Mouse (Mus musculus) CD4-positive, CD25-positive, alpha-beta regulatory T cell, adult 2 months (primary cell): ENCODE measurements around the gene Defa36.
"Not testable (repeated sequence)": the region's sequence is repeated elsewhere in the genome, so short reads cannot be mapped to it uniquely, and the experiment has no call there.

Source experiments
- DNase-seq: peaks from one replicate; pipeline ENCODE4 v3.0.0-alpha.2; 2012; ENCODE audit warnings: low read depth, low spot score

Defa36 gene

GRCm38 (mm10) chr8:21427111-21427510 lies at the start of gene Defa36:
Gene Defa36, plus strand, starts transcription at chr8:21427411.
- DNase-seq, result not testable (repeated sequence)

- not testable (repeated sequence) for DNase-seq
Observed at GRCm38 (mm10) chr8:21378215-21378614, 49.0 kb upstream of the Defa36 start, which contains the start of gene Defa2. Gene Defa2, plus strand, starts transcription at chr8:21378515.

DNA sequence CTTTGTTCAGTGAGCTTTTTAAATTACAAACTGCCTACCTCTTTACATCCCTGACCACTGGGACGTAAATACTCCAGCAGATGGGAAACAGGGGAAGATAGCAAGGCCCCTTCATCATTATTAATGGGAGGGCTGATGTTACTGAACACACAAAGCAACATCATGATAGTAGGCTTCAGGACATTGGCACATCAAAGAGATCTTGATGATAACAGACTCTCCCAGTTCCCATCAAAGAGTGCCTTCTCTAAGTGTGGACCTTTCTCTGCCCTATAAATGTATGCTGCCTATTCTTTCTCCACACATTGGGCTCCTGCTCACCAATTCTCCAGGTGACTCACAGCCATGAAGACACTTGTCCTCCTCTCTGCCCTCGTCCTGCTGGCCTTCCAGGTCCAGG lies 35.7 kb upstream of the Defa36 start, which contains the start of gene Defa33:
Defa33 (plus strand) TSS at position 301 of the 400 bp plus-strand sequence.
- DNase-seq, result not testable (repeated sequence)

DNA sequence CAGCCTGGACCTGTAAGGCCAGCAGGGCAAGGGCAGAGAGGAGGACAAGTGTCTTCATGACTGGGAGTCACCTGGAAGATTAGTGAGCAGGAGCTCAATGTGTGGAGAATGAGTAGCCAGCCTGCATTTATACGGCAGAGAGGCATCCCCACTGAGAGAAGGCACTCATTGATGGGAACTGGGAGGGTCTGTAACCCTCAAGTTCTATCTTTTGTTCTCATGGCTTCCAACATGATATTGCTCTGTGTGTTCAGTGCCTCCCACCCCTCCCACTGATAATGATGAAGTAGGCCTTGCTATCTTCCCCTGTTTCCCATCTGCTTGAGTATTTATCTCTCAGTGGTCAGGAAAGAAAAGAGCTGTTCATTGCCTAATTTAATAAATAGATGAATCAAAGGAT lies 29.2 kb downstream of the Defa36 start, which contains the start of gene Gm7849:
Gm7849 (minus strand) TSS at position 101 of the 400 bp plus-strand sequence.
- not testable (repeated sequence) for DNase-seq
